ENCODE assay signal across 8 mouse cellular contexts in the genomic region with DNA sequence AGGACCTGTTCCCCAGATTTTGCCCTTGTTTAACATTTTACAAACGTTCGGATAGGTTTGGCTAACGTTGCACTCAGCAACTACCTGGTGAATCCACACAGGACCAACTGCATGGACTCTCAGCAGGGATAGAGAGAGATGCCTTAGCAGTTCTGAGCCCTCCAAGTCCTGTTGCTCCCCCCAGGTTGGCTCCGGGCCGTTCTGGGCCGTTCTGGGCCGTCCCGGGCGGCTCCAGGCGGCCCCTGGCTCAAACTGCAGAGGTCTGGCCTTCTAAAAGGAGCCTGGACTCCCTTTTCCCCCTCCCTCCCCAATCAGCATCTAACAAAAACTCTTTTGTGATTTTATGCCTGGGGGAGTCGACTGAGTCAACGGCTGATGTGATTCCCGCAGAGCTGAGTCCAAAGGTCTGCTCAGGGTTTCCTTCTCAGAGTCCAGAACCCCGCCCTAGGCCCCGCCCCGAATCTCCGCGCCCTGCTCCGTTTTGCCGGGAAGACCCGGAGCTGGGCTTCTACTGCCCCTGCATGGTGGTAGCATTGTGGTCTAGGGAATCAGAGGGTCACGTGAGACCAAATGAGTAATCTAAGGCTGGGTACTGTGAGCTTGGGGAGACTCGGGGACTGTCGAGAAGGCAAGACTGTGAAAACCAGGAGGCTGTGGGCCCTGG. TPM values are rescaled to one million over a fixed set of nuclear protein-coding genes. Genes with fewer than 3 reads are reported as not detected.
DNase-seq lines count a peak whose midpoint lies in the region; ATAC-seq and TF ChIP-seq lines count a peak whose summit lies in the region.

No protein-coding gene starts in this region.

- intact Hi-C loops in left cerebral cortex, adult 2 months (cut with DNase I), result no loop called here

- H3K27ac ChIP-seq in hindbrain, embryonic 13.5 days, result peak overlapping the region; percentile 26; the same call in 1 of the 2 replicates
- H3K27ac ChIP-seq in left cerebral cortex, adult 2 months, result peak overlapping the region; percentile 50; the same call in 1 of the 2 replicates
- peak overlapping the region; percentile 88 for H3K27ac ChIP-seq in stomach, embryonic 15.5 days

- peak overlapping the region; percentile 16; the same call in 1 of the 2 replicates for H3K4me3 ChIP-seq in hindbrain, embryonic 13.5 days
- peak overlapping the region; percentile 33 for H3K4me3 ChIP-seq in left cerebral cortex, adult 2 months
- peak overlapping the region; percentile 30 for H3K4me3 ChIP-seq in stomach, embryonic 15.5 days (replicated peaks)

- no peaks in the 10 kb centered on the region for H3K36me3 ChIP-seq in hindbrain, embryonic 13.5 days
- H3K36me3 ChIP-seq in stomach, embryonic 15.5 days, result no peaks in the 10 kb centered on the region

- peak; percentile 96 for DNase-seq in NIH3T3 (ENCODE audit: low read depth)
- DNase-seq in cerebellum, adult 9-11 months, result peak; percentile 66
- peak; percentile 81 for DNase-seq in gastrocnemius, adult 18-20 months (ENCODE audit: low spot score)
- peak; percentile 28 to 40 for DNase-seq in left cerebral cortex, adult 2 months (ENCODE audit: extremely low spot score in 1 of 2, low spot score in 2 of 2)
- DNase-seq in thymus, postnatal 36 days, result no peak

- H3K27me3 ChIP-seq in hindbrain, embryonic 13.5 days, result no peaks in the 10 kb centered on the region
- no peaks in the 10 kb centered on the region for H3K27me3 ChIP-seq in stomach, embryonic 15.5 days (replicated peaks)

- H3K4me2 ChIP-seq in hindbrain, embryonic 13.5 days, result peak overlapping the region; percentile 49
- peak overlapping the region; percentile 67 for H3K4me2 ChIP-seq in stomach, embryonic 15.5 days

- H3K9me3 ChIP-seq in hindbrain, embryonic 13.5 days, result no peaks in the 10 kb centered on the region
- H3K9me3 ChIP-seq in stomach, embryonic 15.5 days, result no peaks in the 10 kb centered on the region

- ATAC-seq in hindbrain, embryonic 13.5 days (ENCODE audit: low FRiP score), result peak; percentile 85
- ATAC-seq in megakaryocyte progenitor cell, adult 5-6 weeks (replicated peaks; ENCODE audit: poor library complexity), result peak; percentile 42
- peak; percentile 96 for ATAC-seq in stomach, embryonic 15.5 days (ENCODE audit: insufficient read depth, low FRiP score, low read depth)

- peak overlapping the region; percentile 60; the same call in 1 of the 2 replicates for H3K9ac ChIP-seq in hindbrain, embryonic 13.5 days
- peak overlapping the region; percentile 33; the same call in 1 of the 2 replicates for H3K9ac ChIP-seq in stomach, embryonic 15.5 days

- peaks cover 26% of the 10 kb centered on the region for H3K4me1 ChIP-seq in hindbrain, embryonic 13.5 days (replicated peaks)
- H3K4me1 ChIP-seq in stomach, embryonic 15.5 days, result peaks cover 16% of the 10 kb centered on the region

- WGBS in hindbrain, embryonic 13.5 days, result 4% methylated on average over 24 of the region's 24 CpGs
- WGBS in stomach, embryonic 15.5 days, result 7% methylated on average over 24 of the region's 24 CpGs

- peak; percentile 19 for TF ChIP-seq CTCF in left cerebral cortex, adult 2 months (IDR thresholded peaks at IDR 0.05)

RNA-seq across cellular contexts. Expression of a gene that starts 14.3 kb away (rescaled TPM):
- total RNA-seq in gastrocnemius, adult 18-20 months (2021), result 10 to 100 TPM; 25.9 to 30.8 TPM
- 0.98 and 1.0 TPM in 2 replicates for polyA plus RNA-seq in hindbrain, embryonic 13.5 days (2015; fragmentation: Nextera tagmentation; extraction: Ambion mirVana)
- total RNA-seq in left cerebral cortex, adult 2 months (2021), result 1 to 10 TPM; 6.8 to 7.7 TPM
- 0.17 and 1.4 TPM in 2 replicates for total RNA-seq in megakaryocyte progenitor cell, adult 5-6 weeks (2015)
- total RNA-seq in megakaryocyte progenitor cell, adult 5-6 weeks (2017), result 0.33 TPM in 1 of 2 replicates, not detected in the other
- 3.8 and 7.3 TPM in 2 replicates for polyA plus RNA-seq in stomach, embryonic 15.5 days (2015; fragmentation: Nextera tagmentation; extraction: Ambion mirVana)

RNA-seq across cellular contexts. Expression of a gene that starts 37.4 kb away (rescaled TPM):
- 10 to 100 TPM; 15.5 to 30.3 TPM for total RNA-seq in gastrocnemius, adult 18-20 months (2021)
- 12.9 and 13.4 TPM in 2 replicates for polyA plus RNA-seq in hindbrain, embryonic 13.5 days (2015; fragmentation: Nextera tagmentation; extraction: Ambion mirVana)
- 10 to 100 TPM in 1 of 2 experiments, 1 to 10 TPM in 1; 9.2 to 11.3 TPM for total RNA-seq in left cerebral cortex, adult 2 months (2021)
- 3.9 and 5.4 TPM in 2 replicates for total RNA-seq in megakaryocyte progenitor cell, adult 5-6 weeks (2015)
- total RNA-seq in megakaryocyte progenitor cell, adult 5-6 weeks (2017), result 0.37 and 1.8 TPM in 2 replicates
- 18.5 and 42.6 TPM in 2 replicates for polyA plus RNA-seq in stomach, embryonic 15.5 days (2015; fragmentation: Nextera tagmentation; extraction: Ambion mirVana)

RNA-seq across cellular contexts. Expression of a gene that starts 43.4 kb away (rescaled TPM):
- 10 to 100 TPM; 96.0 to 99.4 TPM for total RNA-seq in gastrocnemius, adult 18-20 months (2021)
- polyA plus RNA-seq in hindbrain, embryonic 13.5 days (2015; fragmentation: Nextera tagmentation; extraction: Ambion mirVana), result 49.3 and 54.2 TPM in 2 replicates
- total RNA-seq in left cerebral cortex, adult 2 months (2021), result 10 to 100 TPM; 52.7 to 60.9 TPM
- 154 and 191 TPM in 2 replicates for total RNA-seq in megakaryocyte progenitor cell, adult 5-6 weeks (2015)
- 131 and 135 TPM in 2 replicates for total RNA-seq in megakaryocyte progenitor cell, adult 5-6 weeks (2017)
- 54.1 and 57.7 TPM in 2 replicates for polyA plus RNA-seq in stomach, embryonic 15.5 days (2015; fragmentation: Nextera tagmentation; extraction: Ambion mirVana)

RNA-seq across cellular contexts. Expression of a gene that starts 58.0 kb away (rescaled TPM):
- 10 to 100 TPM; 25.7 to 26.7 TPM for total RNA-seq in gastrocnemius, adult 18-20 months (2021)
- 41.0 and 44.9 TPM in 2 replicates for polyA plus RNA-seq in hindbrain, embryonic 13.5 days (2015; fragmentation: Nextera tagmentation; extraction: Ambion mirVana)
- 10 to 100 TPM; 43.5 to 43.8 TPM for total RNA-seq in left cerebral cortex, adult 2 months (2021)
- total RNA-seq in megakaryocyte progenitor cell, adult 5-6 weeks (2015), result 27.8 and 29.9 TPM in 2 replicates
- total RNA-seq in megakaryocyte progenitor cell, adult 5-6 weeks (2017), result 47.3 and 52.2 TPM in 2 replicates
- polyA plus RNA-seq in stomach, embryonic 15.5 days (2015; fragmentation: Nextera tagmentation; extraction: Ambion mirVana), result 46.4 and 50.2 TPM in 2 replicates

Comparison
In these comparisons a context has a peak if more than half of its experiments do, and no peak if none do; other contexts are left out.
1. DNase-seq: peak in NIH3T3 (single experiment), cerebellum, adult 9-11 months (single experiment), gastrocnemius, adult 18-20 months (single experiment) and left cerebral cortex, adult 2 months (2 of 2); none in thymus, postnatal 36 days (0 of 2).
2. ATAC-seq: peak in every context shown above with its lines; median percentile 96 in stomach, embryonic 15.5 days; 85 in hindbrain, embryonic 13.5 days; 42 in megakaryocyte progenitor cell, adult 5-6 weeks.
3. H3K27ac ChIP-seq: peak in every context shown above with its lines; median percentile 88 in stomach, embryonic 15.5 days; 50 in left cerebral cortex, adult 2 months; 26 in hindbrain, embryonic 13.5 days.
4. Peak in every context shown above with its lines, with median percentiles within 50 percentile points of each other: H3K4me3 ChIP-seq.